Mouse (Mus musculus) brain, embryonic 14.5 days (tissue): ENCODE results near the gene Cd44.

Source experiments
- CTCF ChIP-seq: fragments of 200-500 bp; IDR thresholded peaks from 2 replicates; pipeline ENCODE4 v1.5.1; 2012; ENCODE audit warnings: inconsistent platforms, mild to moderate bottlenecking, moderate library complexity, borderline replicate concordance; ENCODE audit not compliant: insufficient read depth, insufficient read length; ENCODE audit errors: extremely low read depth
- POLR2A ChIP-seq: fragments of 200-500 bp; IDR thresholded peaks from 2 replicates; pipeline ENCODE4 v1.6.1; 2012; ENCODE audit warnings: mild to moderate bottlenecking, inconsistent platforms, borderline replicate concordance; ENCODE audit not compliant: poor library complexity, insufficient read depth, insufficient read length, severe bottlenecking; ENCODE audit errors: extremely low read depth

GRCm38 (mm10) chr2:102941937-102942781 is 40.7 kb upstream of the Cd44 start:
- TF ChIP-seq POLR2A: no peak
- TF ChIP-seq CTCF: no peak
